Mouse (Mus musculus) neural tube, embryonic 15.5 days (tissue): Measurements from ENCODE around the gene Tcl1b5. TPM values are rescaled to one million over a fixed set of nuclear protein-coding genes. Genes with fewer than 3 reads are reported as not detected.
"Not testable (repeated sequence)": the region's sequence is repeated elsewhere in the genome, so short reads cannot be mapped to it uniquely, and the experiment has no call there.

Experiments
- ATAC-seq: fragments of 200-750 bp; cut with Nextera tagmentation; 2 replicates; pipeline ENCODE4 v1.8.0; 2017; ENCODE audit warnings: mild to moderate bottlenecking, moderate TSS enrichment, moderate library complexity; ENCODE audit not compliant: low FRiP score
- H3K27ac ChIP-seq: fragments of 300-500 bp; sonication (generic); replicated peaks from 2 replicates; pipeline ENCODE4 v1.5.1; 2015; ENCODE audit warnings: mild to moderate bottlenecking, inconsistent platforms
- H3K27me3 ChIP-seq: fragments of 300-500 bp; sonication (generic); replicated peaks from 2 replicates; pipeline ENCODE4 v1.6.1; 2015; ENCODE audit warnings: inconsistent platforms
- H3K36me3 ChIP-seq: fragments of 300-500 bp; sonication (generic); 2 replicates; pipeline ENCODE4 v1.6.1; 2015; ENCODE audit warnings: inconsistent platforms
- H3K4me1 ChIP-seq: fragments of 300-500 bp; sonication (generic); 2 replicates; pipeline ENCODE4 v1.6.1; 2015; ENCODE audit warnings: inconsistent platforms
- H3K4me2 ChIP-seq: fragments of 300-500 bp; sonication (generic); 2 replicates; pipeline ENCODE4 v1.6.1; 2015; ENCODE audit warnings: inconsistent platforms, mild to moderate bottlenecking, moderate library complexity
- H3K4me3 ChIP-seq: fragments of 300-500 bp; sonication (generic); replicated peaks from 2 replicates; pipeline ENCODE4 v1.5.1; 2015; ENCODE audit warnings: mild to moderate bottlenecking, inconsistent platforms
- H3K9ac ChIP-seq: fragments of 300-500 bp; sonication (generic); replicated peaks from 2 replicates; pipeline ENCODE4 v1.6.1; 2015; ENCODE audit warnings: mild to moderate bottlenecking, inconsistent platforms
- H3K9me3 ChIP-seq: fragments of 300-500 bp; sonication (generic); replicated peaks from 2 replicates; pipeline ENCODE4 v1.6.1; 2016; ENCODE audit warnings: inconsistent platforms
- WGBS: fragments of 180-500 bp; shearing (Covaris S2); methylation state at CpG from one replicate; pipeline ENCODE4 v1.1.7; 2015; ENCODE audit warnings: mixed read lengths; 5-methylcytosine and 5-hydroxymethylcytosine counted together
- polyA plus RNA-seq: library from polyadenylated mRNA; unstranded; fragments of >200 nt; fragmentation: Nextera tagmentation; extraction: Ambion mirVana; gene quantifications from 2 replicates; pipeline ENCODE4 v1.2.1, GENCODE M21; 2015

Tcl1b5 gene
- polyA plus RNA-seq, 1 experiment from 2014 or later = not detected

GRCm38 (mm10) chr12:105159390-105159789 lies 16.8 kb upstream of the Tcl1b5 start, which contains the start of gene Tcl1b1:
Tcl1b1 (plus strand) TSS chr12:105159690.
- whole genome bisulfite sequencing = 83% methylated on average over 4 of the region's 4 CpGs
- no peaks in the 10 kb centered on the region for H3K27me3 ChIP-seq
- H3K4me2 ChIP-seq = no peak within 1 kb of the TSS
- no peaks in the 10 kb centered on the region for H3K36me3 ChIP-seq
- no peaks in the 10 kb centered on the region for H3K9me3 ChIP-seq
- no peak within 1 kb of the TSS for H3K4me3 ChIP-seq
- no peak within 1 kb of the TSS for H3K27ac ChIP-seq
- H3K4me1 ChIP-seq = no peaks in the 10 kb centered on the region
- H3K9ac ChIP-seq = no peak within 1 kb of the TSS
- ATAC-seq = no peak

DNA sequence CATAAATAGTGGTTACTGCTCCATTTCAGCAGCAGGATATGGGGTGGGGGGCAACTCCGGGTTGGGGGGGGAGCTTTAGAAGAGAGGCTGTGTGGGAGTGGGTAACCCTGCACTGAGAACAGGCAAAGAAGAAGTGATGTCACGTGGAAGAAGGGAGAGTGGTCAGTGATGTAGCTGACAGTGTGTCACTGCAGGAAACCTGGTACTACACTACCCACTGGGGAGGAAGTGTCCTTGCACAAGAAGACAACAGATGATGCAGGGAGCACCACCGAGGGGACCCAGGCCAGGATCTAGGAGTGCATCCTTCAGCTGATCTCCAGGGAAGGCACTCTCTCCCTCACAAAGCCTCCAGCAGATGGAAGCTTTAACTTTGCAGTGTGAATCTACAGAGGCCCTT lies 9.4 kb upstream of the Tcl1b5 start:
- 72% methylated on average over 3 of the region's 3 CpGs for WGBS
- Histone ChIP-seq H3K9ac (no peak overlapping the region), H3K27me3 (no peaks in the 10 kb centered on the region)

GRCm38 (mm10) chr12:105173366-105173765 lies 2.8 kb upstream of the Tcl1b5 start:
- Histone ChIP-seq H3K27me3 (no peaks in the 10 kb centered on the region), H3K4me1 (no peaks in the 10 kb centered on the region), H3K9me3 (no peaks in the 10 kb centered on the region), H3K4me2 (no peak overlapping the region), H3K9ac (no peak overlapping the region), H3K36me3 (no peaks in the 10 kb centered on the region), H3K4me3 (no peak overlapping the region), H3K27ac (no peak overlapping the region)
- WGBS = 85% methylated on average over 2 of the region's 2 CpGs
- ATAC-seq = no peak

More for the DNA sequence above, 9.4 kb upstream of the Tcl1b5 start:
- ATAC-seq = no peak
- no peak overlapping the region for H3K4me2 ChIP-seq
- no peaks in the 10 kb centered on the region for H3K9me3 ChIP-seq
- no peaks in the 10 kb centered on the region for H3K4me1 ChIP-seq
- H3K36me3 ChIP-seq = no peaks in the 10 kb centered on the region
- H3K27ac ChIP-seq = no peak overlapping the region
- no peak overlapping the region for H3K4me3 ChIP-seq

DNA sequence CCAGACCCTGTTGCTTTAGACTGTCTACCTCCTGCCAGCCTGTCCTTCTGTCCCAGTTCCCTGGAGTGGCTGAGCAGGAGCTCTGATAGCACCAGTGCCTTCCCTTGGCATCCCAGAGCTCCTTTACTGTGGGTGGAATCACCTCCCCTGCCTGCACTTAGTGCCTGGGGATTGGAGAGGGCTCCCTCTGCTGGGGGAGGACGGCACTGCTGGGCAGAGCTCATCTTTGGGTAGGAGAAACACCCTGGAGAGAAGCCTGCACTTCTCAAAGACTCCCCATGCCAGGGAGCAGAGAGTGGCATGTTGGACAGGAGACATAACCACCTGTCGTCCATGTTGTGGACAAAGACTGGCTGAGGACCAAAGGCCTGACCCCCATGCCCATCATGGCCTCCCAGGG lies 1.8 kb upstream of the Tcl1b5 start:
- H3K36me3 ChIP-seq, H3K9me3 ChIP-seq, H3K9ac ChIP-seq, H3K27ac ChIP-seq, H3K4me3 ChIP-seq, H3K4me2 ChIP-seq, H3K4me1 ChIP-seq, H3K27me3 ChIP-seq, ATAC-seq: not testable (repeated sequence)
- WGBS = 25% methylated on average over 2 of the region's 2 CpGs

DNA sequence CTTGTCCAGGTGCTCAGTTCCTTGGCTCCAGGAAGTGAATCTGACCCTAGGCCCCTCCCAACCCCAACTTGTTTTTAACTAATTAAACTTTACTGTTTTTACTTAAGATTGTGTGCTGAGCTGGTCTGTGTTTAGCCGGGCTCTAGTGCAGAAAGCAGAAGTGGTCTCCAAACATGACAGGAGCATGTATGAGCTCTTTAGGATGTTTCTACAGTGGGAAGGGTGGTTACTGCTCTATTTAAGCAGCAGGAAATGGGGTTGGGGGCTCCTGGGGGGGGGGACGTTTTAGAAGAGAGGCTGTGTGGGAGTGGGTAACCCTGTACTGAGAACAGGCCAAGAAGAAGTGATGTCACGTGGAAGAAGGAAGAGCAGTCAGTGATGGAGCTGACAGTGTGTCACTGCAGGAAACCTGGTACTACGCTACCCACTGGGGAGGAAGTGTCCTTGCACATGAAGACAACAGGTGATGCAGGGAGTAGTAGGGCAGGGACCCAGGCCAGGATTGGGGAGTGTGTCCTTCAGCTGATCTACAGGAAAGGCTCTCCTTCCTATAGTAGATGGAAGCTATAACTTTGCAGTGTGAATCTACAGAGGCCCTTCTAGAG lies 5.0 kb downstream of the Tcl1b5 start:
- not testable (repeated sequence) for H3K36me3 ChIP-seq, H3K4me2 ChIP-seq, H3K27me3 ChIP-seq, H3K27ac ChIP-seq, H3K4me1 ChIP-seq, H3K9ac ChIP-seq, H3K9me3 ChIP-seq, H3K4me3 ChIP-seq, ATAC-seq
- 85% methylated on average over 4 of the region's 4 CpGs for WGBS

DNA sequence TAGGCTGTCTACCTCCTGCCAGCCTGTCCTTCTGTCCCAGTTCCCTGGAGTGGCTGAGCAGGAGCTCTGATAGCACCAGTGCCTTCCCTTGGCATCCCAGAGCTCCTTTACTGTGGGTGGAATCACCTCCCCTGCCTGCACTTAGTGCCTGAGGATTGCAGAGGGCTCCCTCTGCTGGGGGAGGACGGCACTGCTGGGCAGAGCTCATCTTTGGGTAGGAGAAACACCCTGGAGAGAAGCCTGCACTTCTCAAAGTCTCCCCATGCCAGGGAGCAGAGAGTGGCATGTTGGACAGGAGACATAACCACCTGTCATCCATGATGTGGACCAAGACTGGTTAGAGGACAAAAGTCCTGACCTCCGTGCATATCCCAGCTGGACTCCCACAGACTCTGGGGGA lies 12.8 kb downstream of the Tcl1b5 start:
- not testable (repeated sequence) for H3K4me2 ChIP-seq, H3K27me3 ChIP-seq, H3K36me3 ChIP-seq, ATAC-seq, H3K4me1 ChIP-seq, H3K9ac ChIP-seq, H3K4me3 ChIP-seq, H3K27ac ChIP-seq, H3K9me3 ChIP-seq
- 56% methylated on average over 2 of the region's 2 CpGs for WGBS

DNA sequence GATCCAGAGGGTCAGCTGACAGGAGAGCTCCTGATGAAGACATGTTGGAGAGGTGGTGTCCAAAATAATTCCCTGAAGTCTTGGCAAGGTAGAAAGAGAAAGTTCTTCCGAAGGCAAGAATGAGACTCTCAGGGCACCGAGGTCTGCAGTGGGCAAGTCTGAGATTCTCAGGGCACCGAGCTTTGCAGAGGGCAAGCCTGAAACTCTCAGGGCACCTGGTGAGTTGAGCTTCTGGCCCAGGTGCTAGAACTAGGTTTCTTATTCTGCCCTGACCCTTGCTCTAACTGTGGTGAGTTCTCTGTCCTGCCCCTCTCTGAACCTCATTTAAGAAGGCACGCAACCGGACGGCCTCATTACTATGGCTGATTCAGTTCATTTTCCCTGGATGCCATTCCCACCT lies 14.6 kb downstream of the Tcl1b5 start, which contains the start of gene Tcl1b3:
Tcl1b3 (plus strand) TSS at position 301 of the 400 bp plus-strand sequence.
- not testable (repeated sequence) for H3K4me3 ChIP-seq, ATAC-seq, H3K36me3 ChIP-seq, H3K4me1 ChIP-seq, H3K27ac ChIP-seq, H3K4me2 ChIP-seq, H3K9ac ChIP-seq, H3K27me3 ChIP-seq, H3K9me3 ChIP-seq
- WGBS = 96% methylated on average over 6 of the region's 6 CpGs

DNA sequence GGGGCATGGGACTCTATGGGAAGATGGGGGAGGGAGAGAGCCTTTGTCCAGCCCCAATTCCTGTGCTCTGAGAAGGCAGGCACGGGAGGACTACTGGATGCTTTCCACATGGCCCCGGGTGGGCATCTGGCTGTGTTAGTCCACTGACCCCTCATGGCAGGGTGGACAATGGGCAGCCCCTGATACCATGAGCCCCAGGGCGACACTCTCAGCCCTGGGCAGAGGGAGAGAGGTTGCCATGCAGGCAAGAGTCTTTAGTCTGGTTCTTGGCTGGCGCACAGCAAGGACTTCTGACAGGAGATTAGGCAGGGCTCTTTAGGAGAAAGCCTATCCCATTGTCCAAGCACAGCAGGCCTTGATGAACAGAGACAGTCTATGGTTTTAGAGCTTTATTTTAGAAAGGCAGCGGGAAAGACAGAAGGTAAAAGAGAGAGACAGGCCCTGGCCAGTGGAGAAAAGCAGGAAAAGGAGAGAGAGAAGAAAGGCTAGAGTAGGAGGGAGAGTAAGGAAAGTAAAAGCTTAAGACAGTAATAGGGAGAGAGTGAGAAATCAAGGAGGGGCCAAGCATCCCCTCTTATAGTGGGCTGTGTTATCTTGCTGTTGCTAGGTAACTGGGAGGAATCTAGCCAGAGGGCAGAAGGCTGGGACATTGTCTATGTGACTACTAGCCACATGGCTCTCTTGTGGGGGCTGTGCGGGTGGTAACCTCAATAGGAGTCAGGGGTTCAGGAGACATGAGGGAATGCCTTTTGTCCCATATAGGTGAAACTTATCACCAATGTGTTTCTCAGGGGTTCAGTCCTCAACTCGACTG lies 23.7 kb downstream of the Tcl1b5 start:
- not testable (repeated sequence) for H3K9ac ChIP-seq

DNA sequence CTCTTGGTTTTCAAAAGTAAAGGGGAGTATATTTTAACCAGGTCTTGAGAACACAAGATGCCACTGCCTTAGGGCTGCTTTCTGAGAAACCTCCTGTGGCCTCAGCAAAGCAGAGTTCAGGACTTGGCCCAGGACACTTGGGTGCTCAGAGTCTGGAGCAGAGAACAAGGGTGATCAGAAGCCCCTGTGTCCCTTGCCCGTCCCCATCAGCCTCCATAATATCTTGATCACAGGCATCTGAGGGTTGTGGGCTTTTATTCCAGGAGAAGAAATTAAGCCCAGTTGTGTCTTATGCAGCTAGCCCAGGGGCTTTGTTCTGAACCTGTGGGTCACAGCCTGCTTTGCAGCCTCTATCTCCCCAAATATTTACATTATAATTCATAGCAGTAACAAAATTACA lies 25.5 kb downstream of the Tcl1b5 start, which contains the start of gene Tcl1b4:
Tcl1b4 (plus strand) TSS at position 301 of the 400 bp plus-strand sequence.
- not testable (repeated sequence) for ATAC-seq, H3K4me3 ChIP-seq, H3K9me3 ChIP-seq, H3K36me3 ChIP-seq, H3K27me3 ChIP-seq, H3K4me1 ChIP-seq, H3K4me2 ChIP-seq, H3K27ac ChIP-seq, H3K9ac ChIP-seq
- WGBS = 78% methylated on average over 1 of the region's 1 CpGs

More for the DNA sequence above, 23.7 kb downstream of the Tcl1b5 start:
- 29% methylated on average over 7 of the region's 7 CpGs for WGBS
- H3K4me3 ChIP-seq, H3K36me3 ChIP-seq, H3K4me1 ChIP-seq, H3K27me3 ChIP-seq, H3K4me2 ChIP-seq, ATAC-seq, H3K27ac ChIP-seq, H3K9me3 ChIP-seq: not testable (repeated sequence)

- Histone ChIP-seq H3K4me2 (no peak overlapping the region), H3K4me3 (no peak overlapping the region), H3K9ac (no peak overlapping the region)
These were observed 30.9 kb downstream of the Tcl1b5 start for GRCm38 (mm10) chr12:105207071-105207470.

DNA sequence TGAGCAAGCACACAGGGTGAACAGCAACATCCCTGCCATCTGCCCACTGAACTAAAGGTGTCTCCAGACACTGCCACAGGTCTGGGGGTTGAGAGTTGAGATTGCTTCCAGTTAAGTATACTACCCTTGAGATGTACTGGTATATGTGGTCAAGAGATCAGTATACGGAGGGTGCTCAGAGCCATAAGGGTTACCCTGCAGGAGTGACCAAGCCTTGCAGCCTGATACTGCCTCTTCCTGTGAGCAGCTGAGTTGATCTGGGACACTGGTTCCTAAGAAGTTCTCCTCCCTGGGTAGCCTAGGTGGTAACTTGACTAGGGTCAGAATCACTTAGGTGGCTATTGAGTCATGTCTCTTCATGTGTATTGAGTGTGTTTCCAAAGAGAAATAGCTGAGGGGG lies 32.3 kb downstream of the Tcl1b5 start:
- Histone ChIP-seq H3K9ac (no peak overlapping the region), H3K4me2 (no peak overlapping the region), H3K4me1 (no peaks in the 10 kb centered on the region), H3K36me3 (no peaks in the 10 kb centered on the region), H3K27me3 (no peaks in the 10 kb centered on the region), H3K27ac (no peak overlapping the region), H3K9me3 (no peaks in the 10 kb centered on the region), H3K4me3 (no peak overlapping the region)
- WGBS = 94% methylated on average over 1 of the region's 1 CpGs
- no peak for ATAC-seq

More at GRCm38 (mm10) chr12:105207071-105207470, 30.9 kb downstream of the Tcl1b5 start:
- Histone ChIP-seq H3K36me3 (no peaks in the 10 kb centered on the region), H3K27me3 (no peaks in the 10 kb centered on the region), H3K9me3 (no peaks in the 10 kb centered on the region), H3K4me1 (no peaks in the 10 kb centered on the region), H3K27ac (no peak overlapping the region)
- WGBS = 78% methylated on average over 1 of the region's 1 CpGs
- no peak for ATAC-seq

DNA sequence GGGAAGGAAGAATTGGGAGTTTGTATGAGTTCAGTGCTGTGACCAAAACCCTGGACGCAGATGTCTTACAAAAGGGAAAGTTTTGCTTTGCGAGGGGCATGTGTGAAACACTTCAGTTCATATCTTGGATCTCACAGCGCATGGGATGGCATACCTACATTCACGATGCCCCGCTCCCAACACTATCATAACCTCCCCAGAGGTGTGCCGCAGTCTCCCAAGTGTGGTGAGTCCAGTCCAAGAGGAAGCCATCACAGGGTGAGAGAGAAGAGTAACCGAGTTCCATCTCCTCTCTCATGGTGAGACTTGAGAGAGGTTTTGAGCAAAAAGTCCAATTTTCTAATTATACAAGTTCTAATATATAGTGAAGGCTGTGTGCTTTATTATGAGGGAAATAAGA lies 33.1 kb downstream of the Tcl1b5 start:
- Histone ChIP-seq H3K4me1 (no peaks in the 10 kb centered on the region), H3K36me3 (no peaks in the 10 kb centered on the region), H3K4me3 (no peak overlapping the region), H3K9me3 (no peaks in the 10 kb centered on the region), H3K27ac (no peak overlapping the region), H3K27me3 (no peaks in the 10 kb centered on the region), H3K9ac (no peak overlapping the region), H3K4me2 (no peak overlapping the region)
- no peak for ATAC-seq
- WGBS = 97% methylated on average over 7 of the region's 7 CpGs
